Mouse (Mus musculus): ENCODE results near the gene Creb5. TPM values are rescaled to one million over a fixed set of nuclear protein-coding genes. Genes with fewer than 3 reads are reported as not detected.

Gene Creb5
- polyA plus RNA-seq, 1 experiment from 2014 or later: 0.28 TPM

- H3K27me3 ChIP-seq: no peaks in the 10 kb centered on the region
- H3K9me3 ChIP-seq (replicated peaks): no peaks in the 10 kb centered on the region
- H3K9ac ChIP-seq: no peak overlapping the region
- ATAC-seq (ENCODE audit: low read depth): no peak
- 29% methylated on average over 9 of the region's 9 CpGs for WGBS (ENCODE audit: insufficient replicate concordance)
- no peaks in the 10 kb centered on the region for H3K36me3 ChIP-seq
- no peak overlapping the region for H3K4me2 ChIP-seq
- H3K4me3 ChIP-seq (replicated peaks): no peak overlapping the region
- no peaks in the 10 kb centered on the region for H3K4me1 ChIP-seq (replicated peaks)
- DNase-seq: no peak
- H3K27ac ChIP-seq: no peak overlapping the region
These were observed 161.3 kb downstream of the Creb5 start for GRCm38 (mm10) chr6:53448317-53448870.

- no peak overlapping the region for H3K4me2 ChIP-seq
- H3K9ac ChIP-seq: no peak overlapping the region
- no peak overlapping the region for H3K27ac ChIP-seq
- no peak for DNase-seq
- 46% methylated on average over 9 of the region's 9 CpGs for WGBS (ENCODE audit: insufficient replicate concordance)
- no peaks in the 10 kb centered on the region for H3K9me3 ChIP-seq (replicated peaks)
- H3K27me3 ChIP-seq: no peaks in the 10 kb centered on the region
- no peaks in the 10 kb centered on the region for H3K4me1 ChIP-seq (replicated peaks)
- no peak for ATAC-seq (ENCODE audit: low read depth)
- no peaks in the 10 kb centered on the region for H3K36me3 ChIP-seq
- H3K4me3 ChIP-seq (replicated peaks): no peak overlapping the region
These were observed 162.5 kb downstream of the Creb5 start for GRCm38 (mm10) chr6:53449437-53450173.

GRCm38 (mm10) chr6:53450494-53450893 lies 163.4 kb downstream of the Creb5 start:
- H3K27ac ChIP-seq: no peak overlapping the region
- WGBS (ENCODE audit: insufficient replicate concordance): 29% methylated on average over 3 of the region's 3 CpGs
- ATAC-seq (ENCODE audit: low read depth): no peak
- H3K36me3 ChIP-seq: no peaks in the 10 kb centered on the region
- H3K9me3 ChIP-seq (replicated peaks): no peaks in the 10 kb centered on the region
- no peak overlapping the region for H3K4me2 ChIP-seq
- no peaks in the 10 kb centered on the region for H3K4me1 ChIP-seq (replicated peaks)
- no peaks in the 10 kb centered on the region for H3K27me3 ChIP-seq
- no peak overlapping the region for H3K4me3 ChIP-seq (replicated peaks)
- no peak overlapping the region for H3K9ac ChIP-seq
- no peak for DNase-seq

- ATAC-seq (ENCODE audit: low read depth) (no peak), DNase-seq (no peak)
- no peaks in the 10 kb centered on the region for H3K9me3 ChIP-seq (replicated peaks)
- no peaks in the 10 kb centered on the region for H3K27me3 ChIP-seq
- no peak overlapping the region for H3K4me3 ChIP-seq (replicated peaks)
- no peaks in the 10 kb centered on the region for H3K36me3 ChIP-seq
- no peak overlapping the region for H3K4me2 ChIP-seq
- whole genome bisulfite sequencing (ENCODE audit: insufficient replicate concordance): 48% methylated on average over 6 of the region's 6 CpGs
- no peak overlapping the region for H3K9ac ChIP-seq
- no peak overlapping the region for H3K27ac ChIP-seq
- H3K4me1 ChIP-seq (replicated peaks): no peaks in the 10 kb centered on the region
These were observed 165.2 kb downstream of the Creb5 start for GRCm38 (mm10) chr6:53452240-53452639.

- Histone ChIP-seq H3K36me3 (no peaks in the 10 kb centered on the region), H3K9ac (no peak overlapping the region), H3K27ac (no peak overlapping the region), H3K9me3 (replicated peaks) (no peaks in the 10 kb centered on the region), H3K4me1 (replicated peaks) (no peaks in the 10 kb centered on the region), H3K27me3 (no peaks in the 10 kb centered on the region), H3K4me2 (no peak overlapping the region), H3K4me3 (replicated peaks) (no peak overlapping the region)
- 41% methylated on average over 4 of the region's 4 CpGs for WGBS (ENCODE audit: insufficient replicate concordance)
- DNase-seq: no peak
- no peak for ATAC-seq (ENCODE audit: low read depth)
These were observed 168.4 kb downstream of the Creb5 start for GRCm38 (mm10) chr6:53455442-53455841.

GRCm38 (mm10) chr6:53456111-53456510 lies 169.0 kb downstream of the Creb5 start:
- Histone ChIP-seq H3K4me2 (no peak overlapping the region), H3K9me3 (replicated peaks) (no peaks in the 10 kb centered on the region), H3K36me3 (no peaks in the 10 kb centered on the region), H3K27ac (no peak overlapping the region), H3K4me1 (replicated peaks) (no peaks in the 10 kb centered on the region), H3K9ac (no peak overlapping the region), H3K27me3 (no peaks in the 10 kb centered on the region), H3K4me3 (replicated peaks) (no peak overlapping the region)
- ATAC-seq (ENCODE audit: low read depth): no peak
- no peak for DNase-seq
- 74% methylated on average over 5 of the region's 5 CpGs for WGBS (ENCODE audit: insufficient replicate concordance)

GRCm38 (mm10) chr6:53459995-53460747 lies 173.1 kb downstream of the Creb5 start:
- Histone ChIP-seq H3K4me3 (replicated peaks) (no peak overlapping the region), H3K4me2 (no peak overlapping the region), H3K36me3 (no peaks in the 10 kb centered on the region), H3K9ac (no peak overlapping the region), H3K27ac (no peak overlapping the region), H3K4me1 (replicated peaks) (no peaks in the 10 kb centered on the region), H3K27me3 (no peaks in the 10 kb centered on the region), H3K9me3 (replicated peaks) (no peaks in the 10 kb centered on the region)
- WGBS (ENCODE audit: insufficient replicate concordance): 62% methylated on average over 6 of the region's 6 CpGs
- no peak for DNase-seq
- ATAC-seq (ENCODE audit: low read depth): no peak

GRCm38 (mm10) chr6:53461056-53461455 lies 174.0 kb downstream of the Creb5 start:
- 71% methylated on average over 6 of the region's 6 CpGs for WGBS (ENCODE audit: insufficient replicate concordance)
- no peak overlapping the region for H3K4me3 ChIP-seq (replicated peaks)
- H3K27ac ChIP-seq: no peak overlapping the region
- no peaks in the 10 kb centered on the region for H3K36me3 ChIP-seq
- no peak for DNase-seq
- no peak overlapping the region for H3K9ac ChIP-seq
- H3K9me3 ChIP-seq (replicated peaks): no peaks in the 10 kb centered on the region
- no peaks in the 10 kb centered on the region for H3K4me1 ChIP-seq (replicated peaks)
- H3K4me2 ChIP-seq: no peak overlapping the region
- ATAC-seq (ENCODE audit: low read depth): no peak
- no peaks in the 10 kb centered on the region for H3K27me3 ChIP-seq

- no peak overlapping the region for H3K9ac ChIP-seq
- ATAC-seq (ENCODE audit: low read depth): no peak
- no peak overlapping the region for H3K27ac ChIP-seq
- no peaks in the 10 kb centered on the region for H3K9me3 ChIP-seq (replicated peaks)
- no peaks in the 10 kb centered on the region for H3K36me3 ChIP-seq
- DNase-seq: no peak
- H3K4me2 ChIP-seq: no peak overlapping the region
- H3K4me1 ChIP-seq (replicated peaks): no peaks in the 10 kb centered on the region
- no peaks in the 10 kb centered on the region for H3K27me3 ChIP-seq
- 62% methylated on average over 12 of the region's 12 CpGs for WGBS (ENCODE audit: insufficient replicate concordance)
- H3K4me3 ChIP-seq (replicated peaks): no peak overlapping the region
These were observed 175.0 kb downstream of the Creb5 start for GRCm38 (mm10) chr6:53461775-53462770.

- Histone ChIP-seq H3K4me1 (replicated peaks) (no peaks in the 10 kb centered on the region), H3K9ac (no peak overlapping the region), H3K9me3 (replicated peaks) (no peaks in the 10 kb centered on the region), H3K27me3 (no peaks in the 10 kb centered on the region), H3K4me2 (no peak overlapping the region), H3K4me3 (replicated peaks) (no peak overlapping the region), H3K36me3 (no peaks in the 10 kb centered on the region), H3K27ac (no peak overlapping the region)
- WGBS (ENCODE audit: insufficient replicate concordance): 65% methylated on average over 7 of the region's 7 CpGs
- DNase-seq (no peak), ATAC-seq (ENCODE audit: low read depth) (no peak)
These were observed 175.7 kb downstream of the Creb5 start for GRCm38 (mm10) chr6:53462802-53463201.

Measured in liver, embryonic 13.5 days (tissue).